Comparison of ENCODE assay signal across 1 mouse cellular context in the genomic region with DNA sequence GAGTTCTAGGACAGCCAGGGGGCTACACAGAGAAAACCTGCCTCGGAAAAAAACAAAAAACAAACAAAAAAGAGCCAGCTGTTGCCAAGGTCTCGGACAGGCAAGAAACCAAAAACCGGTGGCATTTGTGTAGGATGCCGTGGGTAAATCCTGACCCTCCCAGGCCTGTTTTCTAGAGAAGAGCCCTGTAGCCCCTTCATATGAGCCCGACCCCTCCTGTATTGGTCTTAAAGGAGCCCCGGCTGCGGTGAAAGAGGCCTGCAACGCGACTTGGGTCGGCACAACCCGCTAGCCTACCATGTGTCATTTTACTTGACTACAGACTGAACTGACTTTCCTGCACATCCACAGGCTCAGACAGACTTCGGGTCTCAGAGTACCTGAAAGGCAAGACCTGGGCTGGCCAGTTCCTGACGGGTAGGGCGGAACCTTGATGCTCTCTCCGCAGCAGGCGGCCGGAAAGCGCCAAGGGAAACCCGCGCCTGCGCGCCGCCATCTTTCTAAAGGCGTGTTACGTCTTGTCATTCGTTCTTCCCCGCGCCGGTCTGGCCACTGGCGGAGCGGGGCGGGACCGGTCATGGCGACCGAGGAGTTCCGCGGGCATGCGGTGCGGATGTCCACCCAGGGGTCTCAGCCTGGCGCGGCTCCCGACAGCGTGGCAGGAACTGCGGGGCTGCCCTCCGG.
A peak's percentile ranks its signal among the peaks of the same experiment; 100 is the strongest.
TF ChIP-seq lines count a peak whose summit lies in the region.

A gene (plus strand): TSS at position 485 of the 684 bp plus-strand sequence.

TF ChIP-seq in MEL, 35 proteins besides CTCF, POLR2A, EP300 and RAD21 (continued from another document):
- TF ChIP-seq ELF1 (IDR thresholded peaks at IDR 0.05; ENCODE audit: low read depth, low read length) (peak; percentile 65), RCOR1 (IDR thresholded peaks at IDR 0.05; ENCODE audit: low read depth, low read length) (no peak), MAX (IDR thresholded peaks at IDR 0.05; ENCODE audit: low read length) (peak; percentile 55; the same call in 1 of the 2 replicates), E2F4 (IDR thresholded peaks at IDR 0.05; ENCODE audit: borderline replicate concordance, low read depth, low read length) (peak; percentile 80; the same call in 1 of the 2 replicates)
